Mouse (Mus musculus) T-helper 17 cell (primary cell): Measurements from ENCODE around the gene Zfp946.

Experiments
- in situ Hi-C, 2 experiments: fragments of 300-600 bp; cut with MboI, MseI; formaldehyde crosslinking; loops; 1 replicate in 1 of 2; 2 replicates in 1 of 2; pipeline ENCODE4 v1.15.1; 2025; ENCODE audit warnings: high pct_unique_total_duplicates in 2 of 2

Gene Zfp946

DNA sequence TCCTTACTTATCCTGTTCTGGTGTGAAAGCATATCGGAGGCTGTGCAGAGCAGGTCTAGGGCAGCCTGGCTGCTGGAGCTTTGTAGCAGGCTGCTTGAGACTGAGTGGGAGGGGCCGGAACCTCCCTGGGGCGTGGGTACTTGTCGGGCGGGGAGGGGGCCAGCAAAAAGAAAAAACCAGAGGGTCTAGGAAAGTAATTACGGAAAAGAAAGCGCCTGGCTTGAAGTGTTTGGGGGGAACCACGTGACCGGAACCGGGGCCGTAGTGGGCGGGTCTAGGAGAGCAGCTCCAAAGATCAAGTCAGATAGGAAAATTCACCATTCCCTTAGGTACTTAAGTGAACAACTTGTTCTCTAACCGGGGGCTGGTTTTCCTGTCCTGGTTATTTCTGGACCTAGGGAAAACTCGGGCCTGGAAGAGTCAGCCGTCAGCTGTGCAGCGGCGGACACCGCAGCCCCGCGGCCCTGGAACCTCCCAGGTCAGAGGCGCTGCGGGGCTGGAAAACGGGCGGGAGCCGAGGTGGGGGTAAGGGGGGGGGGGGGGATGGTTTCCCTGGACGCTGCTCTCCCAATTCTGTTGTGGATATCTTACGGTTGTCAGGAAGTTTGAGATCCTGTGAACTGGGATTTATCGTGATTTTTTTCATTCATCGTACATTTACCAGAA, at the start of gene Zfp946:
TSS of gene Zfp946 (plus strand) at position 271 of the 666 bp plus-strand sequence.
- in situ Hi-C loops = loop anchor here (10.0 kb wide), 3 partner anchors 321 to 771 kb away; partner anchors contain the start of genes Zfp40 (in 1 of the 2), Zfp942 (in 1 of the 2) and Zfp943 (in 1 of the 2)

DNA sequence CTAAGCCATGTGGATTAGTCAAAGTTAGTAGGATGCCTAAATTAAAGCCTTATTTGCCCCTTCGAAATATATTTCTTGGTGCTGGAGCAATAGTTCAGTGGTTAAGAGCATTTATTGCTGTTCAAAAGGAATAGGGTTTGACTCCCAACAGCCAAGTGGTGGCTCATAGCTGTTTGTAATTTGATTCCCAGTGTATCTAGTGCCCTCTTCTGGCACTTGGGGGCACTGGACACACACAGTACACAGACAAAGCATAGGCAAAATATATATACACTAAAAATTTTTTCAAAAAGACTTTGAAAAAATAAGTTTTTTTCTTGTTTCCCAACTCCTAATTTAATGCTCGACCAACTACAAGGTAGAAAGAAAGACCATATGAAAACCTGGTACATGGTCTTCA, 13.3 kb upstream of the Zfp946 start:
- in situ Hi-C loops = loop anchor here (5.0 kb wide), 1 partner anchor 323 kb away; no protein-coding TSS in a partner anchor

- in situ Hi-C loops = no loop called here
These were observed 6.5 kb upstream of the Zfp946 start for GRCm38 (mm10) chr17:22417510-22417909.

GRCm38 (mm10) chr17:22424636-22425354, 773 bp downstream of the Zfp946 start:
- in situ Hi-C loops = loop anchor here (10.0 kb wide), 3 partner anchors 320 to 770 kb away; partner anchors contain the start of genes Zfp40 (in 1 of the 2), Zfp942 (in 1 of the 2) and Zfp943 (in 1 of the 2)

DNA sequence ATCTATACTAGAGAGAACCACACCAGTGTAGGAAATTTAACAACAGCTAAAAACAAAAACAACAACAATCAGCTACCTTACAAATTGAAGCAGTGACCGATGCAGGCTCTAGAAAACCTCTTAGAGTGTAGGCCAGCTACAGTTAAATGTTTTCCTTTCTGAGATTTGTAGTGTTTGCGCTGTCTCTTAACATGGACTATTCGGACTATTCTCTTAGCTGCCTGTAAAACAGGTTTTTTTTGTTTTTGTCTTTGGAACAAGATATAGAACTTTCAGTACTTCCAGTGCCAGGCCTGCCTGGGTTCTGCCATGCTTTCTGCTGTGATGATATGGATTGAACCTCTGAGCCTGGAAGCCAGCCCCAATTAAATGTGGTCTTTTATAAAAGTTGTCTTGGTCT, 23.7 kb downstream of the Zfp946 start:
- in situ Hi-C loops = no loop called here

- in situ Hi-C loops = no loop called here
These were observed 73.1 kb downstream of the Zfp946 start for GRCm38 (mm10) chr17:22497120-22497519.
